Mouse (Mus musculus) forebrain, embryonic 13.5 days (tissue): ENCODE measurements around the gene Chka. TPM values are rescaled to one million over a fixed set of nuclear protein-coding genes. Genes with fewer than 3 reads are reported as not detected.

ENCODE experiments used
- ATAC-seq: fragments of 200-750 bp; cut with Nextera tagmentation; 2 replicates; pipeline ENCODE4 v1.8.0; 2017
- H3K27ac ChIP-seq: fragments of 300-500 bp; sonication (generic); 2 replicates; pipeline ENCODE4 v1.5.1; 2015; ENCODE audit warnings: inconsistent platforms, mild to moderate bottlenecking, moderate library complexity
- H3K27me3 ChIP-seq: fragments of 300-500 bp; sonication (generic); 2 replicates; pipeline ENCODE4 v1.6.1; 2015; ENCODE audit warnings: mild to moderate bottlenecking, inconsistent platforms
- H3K36me3 ChIP-seq: fragments of 300-500 bp; sonication (generic); 2 replicates; pipeline ENCODE4 v1.6.1; 2015; ENCODE audit warnings: mild to moderate bottlenecking, inconsistent platforms; ENCODE audit not compliant: poor library complexity, severe bottlenecking
- H3K4me1 ChIP-seq: fragments of 300-500 bp; sonication (generic); 2 replicates; pipeline ENCODE4 v1.6.1; 2015; ENCODE audit warnings: inconsistent platforms
- H3K4me2 ChIP-seq: fragments of 300-500 bp; sonication (generic); 2 replicates; pipeline ENCODE4 v1.6.1; 2015; ENCODE audit warnings: inconsistent platforms, mild to moderate bottlenecking, moderate library complexity
- H3K4me3 ChIP-seq: fragments of 300-500 bp; sonication (generic); 2 replicates; pipeline ENCODE4 v1.5.1; 2015; ENCODE audit warnings: mild to moderate bottlenecking, inconsistent platforms
- H3K9ac ChIP-seq: fragments of 300-500 bp; sonication (generic); 2 replicates; pipeline ENCODE4 v1.6.1; 2015; ENCODE audit warnings: mild to moderate bottlenecking, inconsistent platforms
- H3K9me3 ChIP-seq: fragments of 300-500 bp; sonication (generic); replicated peaks from 2 replicates; pipeline ENCODE4 v1.6.1; 2016; ENCODE audit warnings: inconsistent platforms
- WGBS: fragments of 180-500 bp; shearing (Covaris S2); methylation state at CpG from one replicate; pipeline ENCODE4 v1.1.7; 2015; 5-methylcytosine and 5-hydroxymethylcytosine counted together
- polyA plus RNA-seq: library from polyadenylated mRNA; unstranded; fragments of >200 nt; fragmentation: Nextera tagmentation; extraction: Ambion mirVana; gene quantifications from 2 replicates; pipeline ENCODE4 v1.2.1, GENCODE M21; 2015

Gene Chka
- polyA plus RNA-seq, 1 experiment from 2014 or later: 54.8 TPM

DNA sequence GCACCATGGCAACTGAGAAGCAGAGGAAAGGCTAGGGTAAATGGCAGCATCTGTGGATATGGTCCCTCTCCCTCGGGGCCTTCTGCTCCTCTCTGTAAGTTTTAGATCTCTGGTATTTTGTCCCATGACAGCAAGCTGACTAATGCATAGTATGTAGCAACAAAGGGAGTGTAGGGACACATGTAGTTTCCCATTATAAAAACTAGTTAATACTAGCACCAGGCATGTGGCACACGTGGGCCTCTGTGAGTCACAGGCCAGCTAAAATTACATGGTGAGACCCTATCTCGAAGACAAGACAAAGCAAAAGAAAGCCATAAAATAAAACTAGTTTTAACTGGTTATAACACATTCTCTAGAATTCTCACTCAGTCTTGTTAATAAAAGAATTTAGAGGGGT, 12.6 kb upstream of the Chka start:
- H3K4me1 ChIP-seq: no peaks in the 10 kb centered on the region
- no peak overlapping the region for H3K27ac ChIP-seq
- H3K9me3 ChIP-seq: no peaks in the 10 kb centered on the region
- no peaks in the 10 kb centered on the region for H3K27me3 ChIP-seq
- H3K4me3 ChIP-seq: no peak overlapping the region
- no peak overlapping the region for H3K4me2 ChIP-seq
- no peak overlapping the region for H3K9ac ChIP-seq
- no peaks in the 10 kb centered on the region for H3K36me3 ChIP-seq
- WGBS: 84% methylated on average over 3 of the region's 3 CpGs
- ATAC-seq: no peak

DNA sequence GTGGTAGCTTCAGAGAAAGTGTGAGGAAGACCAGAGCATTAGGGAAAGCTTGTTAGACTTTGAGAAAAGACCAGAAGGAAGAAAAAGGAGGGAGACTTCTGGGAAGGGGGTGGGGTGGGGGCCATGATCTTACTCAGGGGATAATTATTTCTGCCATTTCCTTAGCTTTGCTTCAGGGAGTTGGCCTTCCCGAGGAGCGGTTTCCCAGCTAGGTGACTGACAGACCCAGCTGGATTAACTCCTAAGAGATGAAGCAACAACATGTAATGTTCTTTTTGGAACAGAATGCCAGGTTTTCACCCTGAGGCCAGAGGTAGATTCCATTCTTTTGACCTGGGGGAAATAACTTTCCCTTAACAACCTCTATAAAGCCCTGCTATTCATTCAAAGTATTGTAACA, 11.9 kb upstream of the Chka start:
- no peaks in the 10 kb centered on the region for H3K27me3 ChIP-seq
- no peak overlapping the region for H3K4me3 ChIP-seq
- no peak overlapping the region for H3K27ac ChIP-seq
- H3K4me2 ChIP-seq: no peak overlapping the region
- 68% methylated on average over 2 of the region's 2 CpGs for WGBS
- no peak overlapping the region for H3K9ac ChIP-seq
- no peaks in the 10 kb centered on the region for H3K4me1 ChIP-seq
- H3K9me3 ChIP-seq: no peaks in the 10 kb centered on the region
- ATAC-seq: no peak
- no peaks in the 10 kb centered on the region for H3K36me3 ChIP-seq

DNA sequence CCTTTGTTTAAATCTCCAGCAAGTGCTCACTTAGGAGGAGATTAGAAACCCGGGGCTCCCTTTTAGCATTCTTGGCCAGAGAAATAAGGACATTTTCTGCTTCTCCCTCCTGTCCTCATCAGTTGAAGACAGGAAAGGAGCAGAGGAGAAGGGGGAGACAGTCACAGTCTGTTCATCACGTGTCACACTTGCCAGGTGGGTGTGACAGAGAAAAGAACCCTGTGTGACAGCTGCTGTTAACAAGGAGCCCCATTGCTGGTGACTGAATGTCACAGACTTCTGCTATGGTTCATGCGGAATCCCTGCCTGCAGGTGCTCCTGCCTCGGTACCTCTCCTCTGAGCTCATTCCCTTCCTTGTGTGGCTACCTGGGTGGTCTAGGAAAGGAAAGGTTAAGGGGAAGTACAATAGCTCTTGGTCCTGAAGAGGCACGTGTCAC, 11.3 kb upstream of the Chka start:
- no peak for ATAC-seq
- 42% methylated on average over 5 of the region's 5 CpGs for WGBS

DNA sequence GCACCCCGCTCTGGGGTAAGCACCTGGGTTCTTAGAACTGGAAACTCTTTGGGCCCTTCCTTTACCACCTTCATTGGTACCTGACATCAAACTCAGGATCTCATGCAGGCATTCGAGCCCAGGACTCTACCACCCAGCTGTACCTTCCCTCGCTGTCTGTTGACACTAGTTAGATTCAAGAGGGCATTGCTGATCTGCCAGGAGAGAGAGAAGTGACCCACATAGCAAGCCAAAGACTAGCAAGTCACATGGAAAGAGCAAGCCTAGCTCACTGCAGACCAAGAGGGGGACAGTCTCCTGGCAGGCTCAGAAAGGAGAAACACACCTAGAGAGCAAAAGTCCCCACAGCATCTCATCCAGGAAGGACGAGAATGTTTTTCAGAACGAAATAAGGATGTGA, 10.9 kb upstream of the Chka start:
- no peaks in the 10 kb centered on the region for H3K36me3 ChIP-seq
- WGBS: 83% methylated on average over 5 of the region's 5 CpGs
- H3K4me2 ChIP-seq: no peak overlapping the region
- H3K4me1 ChIP-seq: no peaks in the 10 kb centered on the region
- ATAC-seq: no peak
- no peaks in the 10 kb centered on the region for H3K9me3 ChIP-seq
- H3K9ac ChIP-seq: no peak overlapping the region
- no peak overlapping the region for H3K4me3 ChIP-seq
- H3K27ac ChIP-seq: no peak overlapping the region
- H3K27me3 ChIP-seq: no peaks in the 10 kb centered on the region

More for the DNA sequence above, 11.3 kb upstream of the Chka start:
- no peak overlapping the region for H3K9ac ChIP-seq
- no peak overlapping the region for H3K27ac ChIP-seq
- H3K4me1 ChIP-seq: no peaks in the 10 kb centered on the region
- H3K9me3 ChIP-seq: no peaks in the 10 kb centered on the region
- H3K36me3 ChIP-seq: no peaks in the 10 kb centered on the region
- no peak overlapping the region for H3K4me3 ChIP-seq
- no peak overlapping the region for H3K4me2 ChIP-seq
- H3K27me3 ChIP-seq: no peaks in the 10 kb centered on the region

- H3K27me3 ChIP-seq: no peaks in the 10 kb centered on the region
- no peak overlapping the region for H3K4me3 ChIP-seq
- H3K36me3 ChIP-seq: no peaks in the 10 kb centered on the region
- H3K4me2 ChIP-seq: no peak overlapping the region
- 59% methylated on average over 12 of the region's 12 CpGs for WGBS
- H3K4me1 ChIP-seq: no peaks in the 10 kb centered on the region
- no peaks in the 10 kb centered on the region for H3K9me3 ChIP-seq
- H3K27ac ChIP-seq: no peak overlapping the region
- H3K9ac ChIP-seq: no peak overlapping the region
- ATAC-seq: no peak
Measured at GRCm38 (mm10) chr19:3842359-3843148, 9.0 kb upstream of the Chka start.

- Histone ChIP-seq H3K9ac (no peak overlapping the region), H3K27ac (no peak overlapping the region), H3K9me3 (no peaks in the 10 kb centered on the region), H3K27me3 (no peaks in the 10 kb centered on the region), H3K36me3 (no peaks in the 10 kb centered on the region), H3K4me3 (no peak overlapping the region), H3K4me2 (no peak overlapping the region), H3K4me1 (no peaks in the 10 kb centered on the region)
- no peak for ATAC-seq
- 85% methylated on average over 2 of the region's 2 CpGs for WGBS
Measured at GRCm38 (mm10) chr19:3843629-3844028, 7.9 kb upstream of the Chka start.

DNA sequence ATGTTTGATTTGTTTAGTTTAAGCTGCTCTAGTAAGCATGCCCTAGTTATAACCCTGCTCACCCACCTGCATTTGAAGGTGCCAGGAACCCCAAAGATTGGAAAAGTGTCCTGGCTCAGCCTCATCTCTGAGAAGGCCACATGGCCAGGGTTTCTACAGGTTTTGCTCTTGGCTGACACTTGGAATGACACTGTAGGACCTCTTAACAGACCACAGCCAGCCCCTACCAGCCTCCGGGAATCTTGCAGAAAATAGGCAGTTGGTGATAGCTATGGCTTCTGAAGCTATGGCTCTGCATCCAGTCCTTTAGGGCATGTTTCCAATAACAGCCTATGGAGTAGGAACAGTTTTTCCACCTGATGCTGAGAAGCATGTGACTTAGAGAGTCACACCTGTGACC, 6.7 kb upstream of the Chka start:
- H3K4me2 ChIP-seq: no peak overlapping the region
- H3K27me3 ChIP-seq: no peaks in the 10 kb centered on the region
- ATAC-seq: no peak
- H3K36me3 ChIP-seq: no peaks in the 10 kb centered on the region
- no peak overlapping the region for H3K4me3 ChIP-seq
- no peaks in the 10 kb centered on the region for H3K4me1 ChIP-seq
- H3K27ac ChIP-seq: no peak overlapping the region
- H3K9ac ChIP-seq: no peak overlapping the region
- H3K9me3 ChIP-seq: no peaks in the 10 kb centered on the region
- 93% methylated on average over 1 of the region's 1 CpGs for WGBS

DNA sequence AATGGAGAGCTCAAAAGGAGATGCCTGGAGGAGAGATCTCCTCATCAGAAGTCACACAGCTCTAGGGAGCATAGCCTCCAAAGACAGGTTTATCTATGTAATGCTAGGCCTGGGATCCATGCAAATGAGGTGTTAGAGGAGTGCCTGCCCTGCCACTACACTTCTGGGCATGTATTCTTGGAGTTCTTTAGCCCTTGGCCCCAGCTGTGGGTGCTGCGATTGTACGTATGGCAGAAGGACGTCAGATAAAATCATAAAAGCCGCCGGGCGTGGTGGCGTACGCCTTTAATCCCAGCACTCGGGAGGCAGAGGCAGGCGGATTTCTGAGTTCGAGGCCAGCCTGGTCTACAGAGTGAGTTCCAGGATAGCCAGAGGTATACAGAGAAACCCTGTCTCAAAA, 6.2 kb upstream of the Chka start:
- H3K27me3 ChIP-seq: no peaks in the 10 kb centered on the region
- ATAC-seq: no peak
- H3K36me3 ChIP-seq: no peaks in the 10 kb centered on the region
- no peak overlapping the region for H3K4me2 ChIP-seq
- H3K4me3 ChIP-seq: no peak overlapping the region
- no peaks in the 10 kb centered on the region for H3K4me1 ChIP-seq
- H3K9ac ChIP-seq: no peak overlapping the region
- 92% methylated on average over 11 of the region's 11 CpGs for WGBS
- no peak overlapping the region for H3K27ac ChIP-seq
- H3K9me3 ChIP-seq: no peaks in the 10 kb centered on the region

GRCm38 (mm10) chr19:3845803-3846406, 5.7 kb upstream of the Chka start:
- Histone ChIP-seq H3K4me1 (peaks cover 4% of the 10 kb centered on the region), H3K4me3 (no peak overlapping the region), H3K27me3 (no peaks in the 10 kb centered on the region), H3K9ac (no peak overlapping the region), H3K9me3 (no peaks in the 10 kb centered on the region), H3K27ac (no peak overlapping the region), H3K4me2 (no peak overlapping the region), H3K36me3 (no peaks in the 10 kb centered on the region)
- 83% methylated on average over 1 of the region's 1 CpGs for WGBS
- no peak for ATAC-seq

DNA sequence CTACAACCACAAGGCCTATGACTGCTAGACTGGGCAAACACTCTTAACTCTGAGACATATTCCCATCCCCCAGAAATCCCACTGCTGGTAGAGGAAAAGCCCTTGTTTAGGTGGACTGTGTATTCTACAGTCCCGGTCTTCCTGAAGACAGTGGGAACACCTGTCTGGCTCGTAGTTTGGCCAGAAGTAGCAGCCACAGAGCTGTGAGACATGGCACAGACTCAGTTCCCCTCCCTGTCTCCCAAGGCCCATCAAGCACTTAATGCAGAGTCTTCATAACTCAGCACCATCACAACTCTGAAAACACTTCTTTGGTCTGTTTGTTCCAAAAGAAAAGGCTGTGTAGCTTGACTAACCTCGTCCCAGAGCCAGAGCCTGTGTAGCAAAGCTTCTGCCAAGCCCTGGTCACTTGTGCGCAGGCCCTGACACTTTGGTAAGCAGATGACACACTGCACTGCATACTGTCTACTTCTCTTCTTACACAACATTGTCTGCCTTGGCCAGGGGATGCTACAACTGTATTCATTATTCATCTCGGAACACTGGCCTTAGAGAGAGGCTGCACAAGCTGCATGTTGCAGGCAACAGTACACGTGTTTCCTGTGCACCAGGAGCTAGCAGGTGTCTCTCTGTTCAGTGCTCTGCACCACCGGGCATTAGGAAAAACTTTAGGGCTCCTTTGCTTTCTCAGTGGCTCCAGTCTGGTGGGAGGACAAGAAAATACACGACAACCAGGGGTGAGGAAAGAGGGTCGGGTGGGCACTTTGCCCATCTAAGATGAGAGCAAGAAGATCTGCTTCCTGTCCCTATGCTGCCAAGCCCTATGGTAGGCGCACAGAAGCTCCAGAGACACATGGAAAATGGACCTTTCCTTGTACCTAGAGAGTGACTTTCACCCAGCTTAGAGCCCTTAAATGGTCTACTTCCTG, 4.6 kb upstream of the Chka start:
- WGBS: 86% methylated on average over 10 of the region's 10 CpGs
- no peaks in the 10 kb centered on the region for H3K27me3 ChIP-seq
- peaks cover 8% of the 10 kb centered on the region for H3K4me1 ChIP-seq
- ATAC-seq: no peak
- no peak overlapping the region for H3K4me3 ChIP-seq
- H3K27ac ChIP-seq: no peak overlapping the region
- H3K9me3 ChIP-seq: no peaks in the 10 kb centered on the region
- no peak overlapping the region for H3K9ac ChIP-seq
- H3K36me3 ChIP-seq: no peaks in the 10 kb centered on the region
- H3K4me2 ChIP-seq: no peak overlapping the region

DNA sequence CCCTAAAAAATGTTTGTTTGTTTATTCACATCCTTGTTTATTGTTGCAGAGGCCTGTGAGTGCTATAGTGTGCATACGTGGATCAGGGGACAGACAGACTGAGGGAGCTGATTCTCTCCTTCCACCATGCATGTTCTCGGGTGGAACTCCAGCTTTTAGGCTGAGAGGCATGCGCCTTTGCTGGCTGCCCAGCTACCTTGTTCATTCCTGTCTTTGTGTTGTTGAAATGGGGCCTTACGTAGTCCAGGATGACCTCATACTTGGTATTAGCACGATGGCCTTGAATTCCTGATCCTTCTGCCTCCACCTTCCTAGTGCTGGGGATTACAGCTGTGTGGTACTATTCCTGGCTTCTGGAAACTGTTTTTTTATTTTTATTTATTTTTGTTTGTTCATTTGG, 3.9 kb upstream of the Chka start:
- Histone ChIP-seq H3K4me2 (no peak overlapping the region), H3K9ac (no peak overlapping the region), H3K27me3 (no peaks in the 10 kb centered on the region), H3K27ac (no peak overlapping the region), H3K4me1 (peaks cover 8% of the 10 kb centered on the region), H3K4me3 (no peak overlapping the region), H3K36me3 (no peaks in the 10 kb centered on the region), H3K9me3 (no peaks in the 10 kb centered on the region)
- ATAC-seq: no peak
- 84% methylated on average over 5 of the region's 5 CpGs for WGBS

- 81% methylated on average over 7 of the region's 7 CpGs for WGBS
Measured at GRCm38 (mm10) chr19:3848207-3848808, 3.3 kb upstream of the Chka start.

More at GRCm38 (mm10) chr19:3848207-3848808, 3.3 kb upstream of the Chka start:
- no peak overlapping the region for H3K4me2 ChIP-seq
- no peak overlapping the region for H3K4me3 ChIP-seq
- H3K9ac ChIP-seq: no peak overlapping the region
- no peaks in the 10 kb centered on the region for H3K36me3 ChIP-seq
- H3K9me3 ChIP-seq: no peaks in the 10 kb centered on the region
- no peak for ATAC-seq
- no peaks in the 10 kb centered on the region for H3K27me3 ChIP-seq
- no peak overlapping the region for H3K27ac ChIP-seq
- peaks cover 11% of the 10 kb centered on the region for H3K4me1 ChIP-seq
